Mouse (Mus musculus) bone marrow macrophage, adult 2 months (primary cell): Measurements from ENCODE around the gene Ugp2. TPM values are rescaled to one million over a fixed set of nuclear protein-coding genes. Genes with fewer than 3 reads are reported as not detected.

Experiments used
- H3K27ac ChIP-seq: 2 replicates; pipeline ENCODE4 v1.5.1; 2012; ENCODE audit warnings: low read depth, low read length; ENCODE audit not compliant: insufficient read depth
- H3K4me1 ChIP-seq: 2 replicates; pipeline ENCODE4 v1.6.1; 2012; ENCODE audit warnings: low read length; ENCODE audit not compliant: control insufficient read depth, insufficient read depth
- H3K4me3 ChIP-seq: 2 replicates; pipeline ENCODE4 v1.5.1; 2012; ENCODE audit warnings: mild to moderate bottlenecking, low read length, moderate library complexity; ENCODE audit not compliant: insufficient read depth
- CTCF ChIP-seq: IDR thresholded peaks from 2 replicates; pipeline ENCODE4 v1.5.1; 2012; ENCODE audit warnings: low read depth, mild to moderate bottlenecking, low read length, moderate library complexity
- POLR2A ChIP-seq: IDR thresholded peaks from 2 replicates; pipeline ENCODE4 v1.6.1; 2012; ENCODE audit warnings: mild to moderate bottlenecking, low read depth, low read length, borderline replicate concordance
- polyA plus RNA-seq: library from polyadenylated mRNA; stranded (reverse); fragments of >200 nt; gene quantifications from 2 replicates; pipeline ENCODE4 v1.2.4, GENCODE M21; 2012; ENCODE audit not compliant: missing spikeins, insufficient read depth, insufficient read length

Gene Ugp2
- polyA plus RNA-seq: 84.5 and 88.9 TPM in 2 replicates

DNA sequence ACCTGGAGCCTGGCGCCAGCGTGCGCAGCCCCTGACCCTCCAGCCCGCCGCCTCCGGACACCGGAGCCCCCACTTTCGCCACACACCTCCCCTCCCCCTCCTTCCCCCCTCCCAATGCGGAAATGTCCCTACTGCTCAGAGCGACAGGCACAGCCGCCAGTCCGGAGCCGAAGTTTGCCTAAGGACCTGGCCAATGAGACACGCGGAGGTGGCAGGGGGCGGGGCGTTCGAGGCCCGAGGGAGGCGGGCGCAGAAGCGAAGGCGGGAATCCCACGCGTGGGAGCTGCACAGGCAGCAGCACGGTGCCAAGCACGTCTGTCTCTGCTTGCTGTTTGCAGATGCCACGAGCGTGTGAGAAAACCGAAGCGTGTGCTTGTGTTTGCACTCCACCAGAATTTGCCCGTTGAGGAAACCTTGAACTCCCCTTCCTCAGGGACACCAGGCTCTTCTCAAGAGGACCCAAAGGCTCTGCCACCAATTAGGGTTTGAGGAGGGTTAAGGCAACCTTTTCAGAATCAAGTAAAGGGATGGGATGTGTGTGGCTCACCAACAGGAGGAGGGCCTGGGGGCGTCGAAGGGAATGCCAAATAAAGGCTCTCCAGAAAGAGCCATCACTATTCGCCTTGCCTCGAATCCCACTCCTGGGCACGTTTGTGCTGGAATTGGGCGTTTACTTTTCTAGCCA is at the start of gene Ugp2:
Ugp2 (minus strand) TSS at position 80 of the 685 bp plus-strand sequence.
- Histone ChIP-seq H3K4me1 (peaks cover 17% of the 10 kb centered on the region), H3K27ac (peak within 1 kb of the TSS; percentile 98), H3K4me3 (peak within 1 kb of the TSS; percentile 100)
- no peak for TF ChIP-seq CTCF

DNA sequence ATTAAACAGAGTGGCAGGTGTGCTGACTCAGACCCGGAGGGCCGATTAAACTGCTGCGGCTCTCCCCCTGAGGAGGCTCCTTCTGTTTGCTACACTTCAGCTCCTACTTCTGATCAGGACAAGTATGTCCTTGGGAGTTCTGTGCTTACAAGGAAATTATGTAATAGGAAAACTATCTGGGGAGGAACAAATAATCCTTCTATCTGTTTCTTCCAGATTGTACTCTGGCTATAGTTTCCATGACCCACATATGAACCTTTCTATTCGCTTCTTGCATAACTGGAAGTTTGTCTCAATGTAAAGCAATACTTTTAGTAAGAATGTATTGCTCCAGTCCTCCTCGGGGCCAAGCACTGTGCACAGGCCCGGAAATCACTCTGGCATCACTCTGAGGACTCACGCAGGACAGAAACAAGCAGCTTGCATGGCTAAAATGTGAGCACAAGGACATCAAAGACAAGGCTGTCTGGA is 43.9 kb upstream of the Ugp2 start:
- peaks cover 3% of the 10 kb centered on the region for H3K4me1 ChIP-seq
- TF ChIP-seq POLR2A: no peak
- TF ChIP-seq CTCF: no peak
- H3K4me3 ChIP-seq: no peak overlapping the region
- H3K27ac ChIP-seq: no peak overlapping the region

DNA sequence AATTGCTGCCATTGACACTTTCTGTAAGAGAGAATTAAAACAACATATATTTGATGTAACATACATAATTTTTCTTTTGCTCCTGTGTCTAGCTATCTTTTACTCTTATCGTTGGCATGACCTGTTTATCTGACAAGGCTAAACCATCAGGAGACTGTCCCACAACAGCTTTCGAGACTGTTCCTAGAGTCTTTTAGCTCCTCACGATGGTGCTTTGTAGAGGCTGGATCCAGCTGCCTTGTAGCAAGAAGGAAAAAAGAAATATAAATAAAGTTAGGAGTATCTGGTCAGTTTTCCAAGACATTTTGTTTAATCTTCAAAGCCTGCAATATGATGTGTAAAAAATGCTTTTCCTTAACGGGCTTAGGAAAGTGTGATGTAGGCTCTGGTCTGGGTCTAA is 35.7 kb upstream of the Ugp2 start:
- Histone ChIP-seq H3K27ac (no peak overlapping the region), H3K4me1 (peaks cover 12% of the 10 kb centered on the region)
- TF ChIP-seq POLR2A (no peak), CTCF (no peak)

DNA sequence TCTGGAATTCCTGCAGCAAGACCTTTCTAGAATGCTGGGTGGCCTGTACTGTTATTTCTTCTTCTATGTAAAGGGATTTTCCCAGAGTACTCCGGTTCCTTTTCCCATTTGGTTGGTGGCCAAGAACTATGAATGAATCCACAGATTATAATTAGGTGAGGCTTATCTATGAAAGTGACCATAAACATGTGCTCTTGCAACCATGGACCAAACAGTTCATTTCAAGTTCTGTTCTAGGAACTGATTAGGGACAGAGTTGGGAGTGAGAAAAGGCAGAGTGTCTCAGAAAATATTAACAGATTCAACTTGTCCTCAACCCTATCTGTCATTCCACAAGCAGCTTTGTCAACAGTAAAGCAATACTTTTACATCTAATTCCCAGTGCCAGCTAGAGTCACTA is 35.1 kb upstream of the Ugp2 start:
- H3K4me3 ChIP-seq: no peak overlapping the region
- no peak overlapping the region for H3K27ac ChIP-seq
- no peak for TF ChIP-seq CTCF
- TF ChIP-seq POLR2A: no peak
- H3K4me1 ChIP-seq: peaks cover 12% of the 10 kb centered on the region

More for the DNA sequence above, 35.7 kb upstream of the Ugp2 start:
- no peak overlapping the region for H3K4me3 ChIP-seq

DNA sequence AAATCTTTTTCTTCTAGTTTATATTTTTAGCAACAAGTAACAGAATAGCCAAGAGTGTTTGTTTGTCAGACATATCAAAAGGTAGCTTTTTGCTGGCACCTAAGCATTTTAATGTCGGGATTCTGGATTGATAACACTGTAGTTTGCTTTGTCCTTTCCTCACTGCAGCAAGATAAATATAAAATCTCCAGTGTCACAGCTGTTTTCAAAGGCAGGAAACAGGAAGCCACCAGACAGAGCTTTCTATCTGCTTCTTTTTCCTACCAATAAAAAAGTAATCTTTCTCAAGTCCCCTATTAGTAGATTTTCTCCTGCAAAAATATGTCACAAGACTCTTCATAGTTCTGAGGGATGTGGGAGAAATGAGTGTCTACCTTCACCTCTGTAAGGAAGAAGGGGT is 32.9 kb upstream of the Ugp2 start:
- Histone ChIP-seq H3K4me1 (peaks cover 15% of the 10 kb centered on the region), H3K4me3 (no peak overlapping the region), H3K27ac (peak overlapping the region; percentile 30; the same call in 1 of the 2 replicates)
- no peak for TF ChIP-seq CTCF
- no peak for TF ChIP-seq POLR2A

DNA sequence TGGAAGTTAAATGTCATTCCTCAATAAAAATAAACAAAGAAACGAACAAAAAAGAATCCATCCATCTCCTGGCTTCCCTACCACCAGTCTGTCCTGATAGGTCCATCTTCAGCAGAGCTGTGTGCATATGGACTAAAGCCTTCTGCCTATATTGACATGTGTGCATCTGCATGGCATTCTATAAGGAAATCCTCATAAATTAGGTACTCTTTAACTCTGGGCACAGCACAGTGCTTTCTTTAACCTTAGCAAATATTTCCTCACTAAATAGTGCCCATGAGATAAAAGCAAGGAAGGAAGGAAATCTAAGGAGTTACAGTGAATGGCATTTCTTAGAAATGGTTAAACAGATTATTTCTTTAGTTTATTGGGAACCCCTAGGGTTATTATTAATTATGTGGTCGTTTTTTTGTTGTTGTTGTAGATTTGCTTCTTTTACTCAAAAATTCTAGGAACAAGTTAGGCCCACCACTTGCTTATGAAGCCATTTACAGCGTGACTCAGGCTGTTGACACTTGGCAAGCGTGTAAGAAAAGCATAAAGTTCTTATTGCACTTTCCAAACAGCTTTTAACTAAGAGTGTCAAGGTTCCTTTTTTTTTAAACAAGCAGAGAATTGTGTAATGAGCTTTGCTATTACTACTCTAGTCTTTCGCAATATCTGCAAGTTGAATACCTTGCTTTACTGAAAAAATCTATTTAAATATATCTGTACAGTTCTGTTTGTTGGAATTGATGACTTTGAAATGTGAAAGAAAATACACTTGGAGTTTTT is 31.7 kb upstream of the Ugp2 start:
- Histone ChIP-seq H3K4me3 (no peak overlapping the region), H3K27ac (peak overlapping the region; percentile 48), H3K4me1 (peaks cover 15% of the 10 kb centered on the region)
- TF ChIP-seq POLR2A (no peak), CTCF (no peak)

DNA sequence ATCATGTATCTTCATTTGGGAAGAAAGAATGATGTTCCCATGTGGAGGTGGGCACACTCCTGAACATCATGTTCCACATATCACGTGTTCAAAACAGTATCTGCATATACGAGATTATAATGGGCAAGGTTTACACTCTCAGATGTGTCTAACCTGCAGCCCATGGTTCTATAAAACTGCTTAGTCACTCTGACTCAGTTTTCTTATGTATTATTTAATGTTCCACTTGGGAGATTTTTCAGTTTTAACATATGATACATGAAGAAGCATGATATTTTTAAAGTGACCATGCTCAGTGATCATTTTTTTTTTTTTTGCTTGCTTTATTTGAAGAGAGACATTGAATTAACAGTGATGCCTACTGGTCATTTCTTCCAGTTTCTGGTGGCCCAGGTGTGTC is 30.2 kb upstream of the Ugp2 start:
- no peak overlapping the region for H3K27ac ChIP-seq
- peaks cover 15% of the 10 kb centered on the region for H3K4me1 ChIP-seq
- TF ChIP-seq POLR2A (no peak), CTCF (no peak)
- H3K4me3 ChIP-seq: no peak overlapping the region

DNA sequence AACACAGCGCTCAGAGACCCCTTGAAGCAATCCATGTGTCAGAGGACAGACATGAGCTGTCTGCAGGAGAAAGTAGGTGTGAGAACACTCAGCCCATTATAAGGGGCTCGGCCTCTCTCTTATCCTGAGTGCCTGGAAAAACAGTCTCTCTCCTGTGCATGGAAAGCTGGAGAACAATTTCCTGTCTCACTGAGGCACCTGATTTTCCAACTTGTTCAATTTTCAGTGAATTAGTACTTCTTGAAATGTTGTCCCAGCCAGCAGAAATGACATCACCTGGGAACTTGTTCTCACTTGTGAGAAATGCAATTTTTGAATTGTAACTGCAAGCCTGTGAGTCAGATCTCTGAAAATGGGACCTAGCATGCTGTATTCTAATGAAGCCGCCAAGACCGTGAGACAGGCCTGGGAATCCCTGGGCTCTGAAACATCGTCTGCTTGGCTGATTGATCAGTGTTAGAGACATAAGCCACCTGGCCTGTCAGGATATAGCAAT is 28.2 kb upstream of the Ugp2 start:
- H3K4me1 ChIP-seq: peaks cover 15% of the 10 kb centered on the region
- TF ChIP-seq POLR2A (no peak), CTCF (no peak)
- no peak overlapping the region for H3K27ac ChIP-seq
- H3K4me3 ChIP-seq: no peak overlapping the region

DNA sequence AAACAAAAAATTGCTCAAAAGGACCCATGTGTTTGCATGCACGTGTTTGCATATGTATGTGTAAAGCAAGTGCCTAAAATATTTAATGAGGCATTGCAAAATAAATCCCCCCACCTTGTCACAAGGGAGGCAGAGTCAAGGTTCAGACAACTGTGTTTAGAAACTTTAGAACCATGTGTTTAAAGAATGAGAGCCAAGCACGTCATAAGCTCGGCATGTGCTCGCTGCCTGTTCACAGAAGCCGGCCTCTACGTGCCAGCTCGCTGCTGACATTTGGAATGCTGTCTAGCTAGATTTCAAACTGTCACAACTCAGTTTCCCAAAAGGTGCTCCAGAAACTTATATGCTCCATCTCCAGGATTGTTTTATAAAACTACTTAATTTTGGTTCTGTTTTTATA is 27.5 kb upstream of the Ugp2 start:
- TF ChIP-seq CTCF: no peak
- no peak for TF ChIP-seq POLR2A
- H3K4me3 ChIP-seq: no peak overlapping the region
- H3K27ac ChIP-seq: no peak overlapping the region
- H3K4me1 ChIP-seq: peaks cover 10% of the 10 kb centered on the region

DNA sequence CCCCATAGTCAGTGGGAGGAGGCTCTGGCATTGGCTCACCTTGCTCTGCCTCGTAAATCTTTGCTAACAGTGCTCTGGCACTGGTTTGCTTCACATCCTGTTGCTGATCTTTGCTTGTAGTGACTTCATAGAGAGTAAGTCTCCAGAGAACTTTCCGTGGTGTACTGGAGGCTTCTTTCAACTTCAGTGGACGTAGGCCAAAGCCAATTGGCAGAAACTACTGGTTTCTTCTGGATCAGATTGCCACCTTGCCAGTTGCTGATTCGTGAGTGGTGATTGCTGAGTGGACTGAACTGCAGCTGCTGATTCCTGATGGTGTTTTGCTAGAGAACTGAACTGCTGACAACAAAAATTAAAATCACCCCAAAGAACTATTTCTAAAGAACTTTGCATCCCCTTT is 15.8 kb upstream of the Ugp2 start:
- 0 out of 2 replicates have a peak, but pooled peaks cover 2% of the 10 kb centered on the region for H3K4me1 ChIP-seq
- H3K4me3 ChIP-seq: no peak overlapping the region
- H3K27ac ChIP-seq: no peak overlapping the region
- TF ChIP-seq CTCF: no peak
- no peak for TF ChIP-seq POLR2A
